Mouse (Mus musculus) G1E (cell line): ENCODE measurements at regions not wholly inside any gene's neighbourhood (a gene's known extent, or its start where the extent isn't known, plus 50 kb on each side); places are given as distances from the start of the nearest gene placed in this dataset.

Experiments used
- CTCF ChIP-seq: IDR thresholded peaks from 2 replicates; pipeline ENCODE4 v1.5.1; 2012; ENCODE audit warnings: low read depth, low read length, inconsistent platforms, mixed read lengths
- GATA1 ChIP-seq: IDR thresholded peaks from 2 replicates; pipeline ENCODE4 v1.6.1; 2012; ENCODE audit warnings: borderline replicate concordance, low read length, inconsistent platforms, mixed read lengths

GRCm38 (mm10) chr12:68849616-68850140 lies 309.3 kb downstream of the Rps29 start:
- TF ChIP-seq CTCF (no peak), GATA1 (no peak)
